16 mouse cellular contexts compared by ENCODE assay signal in genomic region chr19:10046983-10047382, GRCm38 (mm10). TPM values are rescaled to one million over a fixed set of nuclear protein-coding genes. Genes with fewer than 3 reads are reported as not detected.
DNase-seq lines count a peak whose midpoint lies in the region; ATAC-seq and TF ChIP-seq lines count a peak whose summit lies in the region.
"Had no signal": no experiment of that assay in that cellular context is flagged by ENCODE, and none has a peak within 500 bp of the region (broad histone marks: within the 10 kb centered on the region; RNA-seq: fewer than 3 reads in every experiment).

No protein-coding gene starts in this region.

- no peaks in the 10 kb centered on the region for H3K79me2 ChIP-seq in CH12.LX (replicated peaks; ENCODE audit: control insufficient read depth, extremely low read depth, insufficient read depth, poor library complexity, severe bottlenecking)

- peaks cover 5% of the 10 kb centered on the region for H3K36me3 ChIP-seq in heart, embryonic 12.5 days
- H3K36me3 ChIP-seq in lung, embryonic 16.5 days (ENCODE audit: control insufficient read depth, insufficient read depth, low read length) = no peaks in the 10 kb centered on the region
- no peaks in the 10 kb centered on the region for H3K36me3 ChIP-seq in CH12.LX (replicated peaks in 1 of 2; ENCODE audit: control insufficient read depth in 1 of 2, insufficient read depth in 1 of 2, low read length in 1 of 2)
- H3K36me3 ChIP-seq: forebrain, embryonic 12.5 days; limb, embryonic 15.5 days; neural tube, embryonic 13.5 days had no signal

- no peak overlapping the region for H3K27ac ChIP-seq in heart, embryonic 12.5 days (ENCODE audit: poor library complexity, severe bottlenecking)
- H3K27ac ChIP-seq in lung, embryonic 16.5 days (ENCODE audit: low read length) = peak overlapping the region; percentile 15; the same call in 1 of the 2 replicates
- H3K27ac ChIP-seq in CH12.LX (ENCODE audit: insufficient read depth, low read depth) = no peak overlapping the region
- H3K27ac ChIP-seq: forebrain, embryonic 12.5 days; kidney, postnatal 0 days; limb, embryonic 15.5 days; neural tube, embryonic 13.5 days had no signal

- intact Hi-C loops in heart, postnatal 36 days (cut with DNase I) = no loop called here

- in situ Hi-C loops in CH12.LX (cut with MboI; ENCODE audit: low pct_ligation_motif_present, low pct_unique_long_range_greater_than_20kb, low sequenced_read_pairs) = no loop called here

- H3K4me3 ChIP-seq in heart, embryonic 12.5 days = no peak overlapping the region
- no peak overlapping the region for H3K4me3 ChIP-seq in lung, embryonic 16.5 days (ENCODE audit: low read length)
- H3K4me3 ChIP-seq in CH12.LX (replicated peaks in 1 of 3; ENCODE audit: low read depth in 2 of 3, low read length in 2 of 3, poor library complexity in 1 of 3) = no peak overlapping the region
- H3K4me3 ChIP-seq: forebrain, embryonic 12.5 days; limb, embryonic 15.5 days; neural tube, embryonic 13.5 days had no signal

- peaks cover 85% of the 10 kb centered on the region for H3K4me1 ChIP-seq in heart, embryonic 12.5 days (replicated peaks)
- H3K4me1 ChIP-seq in lung, embryonic 16.5 days (replicated peaks; ENCODE audit: control insufficient read depth, insufficient read depth, low read length) = peaks cover 56% of the 10 kb centered on the region
- H3K4me1 ChIP-seq in CH12.LX (ENCODE audit: control insufficient read depth in 1 of 2, insufficient read depth in 2 of 2) = peaks cover 5 to 15% of the 10 kb centered on the region in 2 experiments; a peak in 3 of 4 replicates

- ATAC-seq in heart, embryonic 12.5 days (ENCODE audit: insufficient number of reproducible peaks, low FRiP score) = no peak
- no peak for ATAC-seq in lung, embryonic 16.5 days (ENCODE audit: low read depth)
- peak; percentile 57 for ATAC-seq in megakaryocyte progenitor cell, adult 5-6 weeks (replicated peaks; ENCODE audit: poor library complexity)
- ATAC-seq: CD4-positive, CD25-positive, alpha-beta regulatory T cell, adult 4 months; liver, postnatal 0 days had no signal

- no peak for DNase-seq in heart, postnatal 36 days
- DNase-seq in lung, adult 18-20 months = no peak
- DNase-seq in CH12.LX (ENCODE audit: extremely low read depth) = no peak
- DNase-seq in ovary, postnatal 36 days (ENCODE audit: low spot score) = no peak
- DNase-seq: adrenal gland, postnatal 10 days; cerebellum, adult 2 months; liver, postnatal 0 days; thymus, adult 18-20 months had no signal

- no peak for TF ChIP-seq POLR2A in CH12.LX (IDR thresholded peaks at IDR 0.05; ENCODE audit: low read depth, low read length)

- WGBS in heart, embryonic 12.5 days = 35% methylated on average over 3 of the region's 3 CpGs
- WGBS in lung, embryonic 16.5 days = 19% methylated on average over 3 of the region's 3 CpGs

- TF ChIP-seq EP300 in CH12.LX (IDR thresholded peaks at IDR 0.05; ENCODE audit: low read length) = peak; percentile 57

- H3K4me2 ChIP-seq in heart, embryonic 12.5 days = no peak overlapping the region
- no peak overlapping the region for H3K4me2 ChIP-seq in lung, embryonic 16.5 days (ENCODE audit: low read depth, low read length)
- H3K4me2 ChIP-seq in CH12.LX (ENCODE audit: insufficient read depth, low read depth, poor library complexity, severe bottlenecking) = no peak overlapping the region
- H3K4me2 ChIP-seq: forebrain, embryonic 12.5 days; limb, embryonic 15.5 days; neural tube, embryonic 13.5 days had no signal

- no peaks in the 10 kb centered on the region for H3K27me3 ChIP-seq in heart, embryonic 12.5 days (replicated peaks)
- no peaks in the 10 kb centered on the region for H3K27me3 ChIP-seq in lung, embryonic 16.5 days (ENCODE audit: control insufficient read depth, insufficient read depth, low read depth, low read length)
- no peaks in the 10 kb centered on the region for H3K27me3 ChIP-seq in CH12.LX (replicated peaks)
- H3K27me3 ChIP-seq: limb, embryonic 15.5 days; neural tube, embryonic 13.5 days had no signal

- TF ChIP-seq CTCF in CH12.LX (conservative IDR thresholded peaks at IDR 0.05 in 1 of 2, IDR thresholded peaks at IDR 0.05 in 1 of 2; ENCODE audit: low read depth in 2 of 2, low read length in 2 of 2) = no peak

- dilution Hi-C loops in CH12.LX (cut with MboI; ENCODE audit: extremely low pct_ligation_motif_present, extremely low pct_unique_long_range_greater_than_20kb, low sequenced_read_pairs) = no loop called here

- no peaks in the 10 kb centered on the region for H3K9me3 ChIP-seq in heart, embryonic 12.5 days (replicated peaks)
- H3K9me3 ChIP-seq in lung, embryonic 16.5 days (ENCODE audit: control insufficient read depth, low read length) = no peaks in the 10 kb centered on the region
- no peaks in the 10 kb centered on the region for H3K9me3 ChIP-seq in CH12.LX (replicated peaks; ENCODE audit: low read length)
- H3K9me3 ChIP-seq: forebrain, embryonic 12.5 days; limb, embryonic 15.5 days; neural tube, embryonic 13.5 days had no signal

- peak overlapping the region; percentile 49; the same call in 1 of the 2 replicates for H3K9ac ChIP-seq in heart, embryonic 12.5 days
- H3K9ac ChIP-seq in lung, embryonic 16.5 days (ENCODE audit: low read length) = no peak overlapping the region
- no peak overlapping the region for H3K9ac ChIP-seq in CH12.LX (ENCODE audit: insufficient read depth, low read depth)
- H3K9ac ChIP-seq: forebrain, embryonic 12.5 days; limb, embryonic 15.5 days; neural tube, embryonic 13.5 days had no signal

- no peak for TF ChIP-seq RAD21 in CH12.LX (IDR thresholded peaks at IDR 0.05; ENCODE audit: low read depth, low read length)

TF ChIP-seq in CH12.LX, 34 proteins besides CTCF, POLR2A, EP300 and RAD21:
- TF ChIP-seq IRF4 (IDR thresholded peaks at IDR 0.05; ENCODE audit: low read depth, low read length) (peak; percentile 77), BHLHE40 (IDR thresholded peaks at IDR 0.05; ENCODE audit: low read depth, low read length) (peak; percentile 47; the same call in 1 of the 2 replicates), JUND (conservative IDR thresholded peaks at IDR 0.05; ENCODE audit: low read depth, low read length) (no peak), CHD1 (IDR thresholded peaks at IDR 0.05; ENCODE audit: low read depth, low read length) (no peak), SMC3 (IDR thresholded peaks at IDR 0.05; ENCODE audit: low read depth, low read length) (no peak), MAFK (IDR thresholded peaks at IDR 0.05; ENCODE audit: insufficient replicate concordance, low read length) (no peak), TCF12 (IDR thresholded peaks at IDR 0.05; ENCODE audit: low read depth, low read length) (0 out of 2 replicates have a peak, but pooled peaks have one; percentile 34), ZKSCAN1 (IDR thresholded peaks at IDR 0.05; ENCODE audit: borderline replicate concordance, low read depth, low read length) (no peak), ZMIZ1 (IDR thresholded peaks at IDR 0.05; ENCODE audit: low read depth, low read length) (no peak), CHD2 (IDR thresholded peaks at IDR 0.05; ENCODE audit: low read length) (no peak), MYC (IDR thresholded peaks at IDR 0.05; ENCODE audit: low read depth, low read length) (no peak), USF1 (IDR thresholded peaks at IDR 0.05; ENCODE audit: low read depth, low read length) (no peak), ZC3H11A (IDR thresholded peaks at IDR 0.05; ENCODE audit: low read depth, low read length) (no peak), ELF1 (IDR thresholded peaks at IDR 0.05; ENCODE audit: low read depth, low read length) (no peak)

RNA-seq across cellular contexts. Expression of gene Fads3, which starts 5.6 kb away (rescaled TPM):
- 40.7 and 45.2 TPM in 2 replicates for polyA plus RNA-seq in heart, embryonic 12.5 days (2016; fragmentation: Nextera tagmentation; extraction: Ambion mirVana)
- total RNA-seq in heart, postnatal 36 days (2021) = 10 to 100 TPM; 37.8 to 39.8 TPM
- polyA plus RNA-seq in lung, embryonic 16.5 days (2015; fragmentation: Nextera tagmentation; extraction: Ambion mirVana) = 72.0 and 76.0 TPM in 2 replicates
- total RNA-seq in CH12.LX (2012; rRNA removed) (0.50 and 1.1 TPM in 2 replicates), CH12.LX (2014; rRNA removed) (not detected in 2 replicates)
- polyA plus RNA-seq in CH12.LX (2012; ENCODE audit: insufficient read length, low read depth) = 0.26 and 0.29 TPM in 2 replicates
- total RNA-seq in megakaryocyte progenitor cell, adult 5-6 weeks (2015) = 1.4 and 2.1 TPM in 2 replicates
- total RNA-seq in megakaryocyte progenitor cell, adult 5-6 weeks (2017) = 2.1 and 2.8 TPM in 2 replicates
- polyA plus RNA-seq: CD4-positive, CD25-positive, alpha-beta regulatory T cell, adult 4 months had no signal

RNA-seq across cellular contexts. Expression of gene Rab3il1, which starts 45.5 kb away (rescaled TPM):
- 38.0 and 39.7 TPM in 2 replicates for polyA plus RNA-seq in heart, embryonic 12.5 days (2016; fragmentation: Nextera tagmentation; extraction: Ambion mirVana)
- 1 to 10 TPM; 7.9 to 8.7 TPM for total RNA-seq in heart, postnatal 36 days (2021)
- 30.3 and 33.0 TPM in 2 replicates for polyA plus RNA-seq in lung, embryonic 16.5 days (2015; fragmentation: Nextera tagmentation; extraction: Ambion mirVana)
- total RNA-seq in CH12.LX (2012; rRNA removed) = 0.04 TPM in 1 of 2 replicates, not detected in the other
- total RNA-seq in CH12.LX (2014; rRNA removed) = not detected in 2 replicates
- polyA plus RNA-seq in CH12.LX (2012; ENCODE audit: insufficient read length, low read depth) = not detected in 2 replicates
- 3.0 and 4.6 TPM in 2 replicates for total RNA-seq in megakaryocyte progenitor cell, adult 5-6 weeks (2015)
- total RNA-seq in megakaryocyte progenitor cell, adult 5-6 weeks (2017) = 3.4 and 3.9 TPM in 2 replicates
- polyA plus RNA-seq: CD4-positive, CD25-positive, alpha-beta regulatory T cell, adult 4 months had no signal

RNA-seq across cellular contexts. Expression of gene Best1, which starts 45.5 kb away (rescaled TPM):
- 0.32 and 0.34 TPM in 2 replicates for polyA plus RNA-seq in heart, embryonic 12.5 days (2016; fragmentation: Nextera tagmentation; extraction: Ambion mirVana)
- total RNA-seq in heart, postnatal 36 days (2021) = under 1 TPM; 0.11 to 0.14 TPM
- 1.1 and 1.4 TPM in 2 replicates for polyA plus RNA-seq in lung, embryonic 16.5 days (2015; fragmentation: Nextera tagmentation; extraction: Ambion mirVana)
- 0.13 TPM in 1 of 2 replicates, not detected in the other for total RNA-seq in CH12.LX (2012; rRNA removed)
- total RNA-seq in CH12.LX (2014; rRNA removed) = not detected in 2 replicates
- polyA plus RNA-seq in CH12.LX (2012; ENCODE audit: insufficient read length, low read depth) = not detected in 2 replicates
- total RNA-seq in megakaryocyte progenitor cell, adult 5-6 weeks (2015) = 0.15 and 1.1 TPM in 2 replicates
- not detected in 2 replicates for total RNA-seq in megakaryocyte progenitor cell, adult 5-6 weeks (2017)

RNA-seq across cellular contexts. Expression of gene Fads2, which starts 54.6 kb away (rescaled TPM):
- 64.2 and 66.7 TPM in 2 replicates for polyA plus RNA-seq in heart, embryonic 12.5 days (2016; fragmentation: Nextera tagmentation; extraction: Ambion mirVana)
- 1 to 10 TPM; 4.8 to 6.8 TPM for total RNA-seq in heart, postnatal 36 days (2021)
- polyA plus RNA-seq in lung, embryonic 16.5 days (2015; fragmentation: Nextera tagmentation; extraction: Ambion mirVana) = 67.5 and 74.5 TPM in 2 replicates
- total RNA-seq in CH12.LX (2012; rRNA removed) (5.9 and 8.1 TPM in 2 replicates), CH12.LX (2014; rRNA removed) (1.00 and 1.7 TPM in 2 replicates)
- polyA plus RNA-seq in CH12.LX (2012; ENCODE audit: insufficient read length, low read depth) = 1.7 and 1.8 TPM in 2 replicates
- total RNA-seq in megakaryocyte progenitor cell, adult 5-6 weeks (2015) = 7.7 and 10.4 TPM in 2 replicates
- total RNA-seq in megakaryocyte progenitor cell, adult 5-6 weeks (2017) = 6.3 and 13.7 TPM in 2 replicates

Comparison
In these comparisons a context has a peak if more than half of its experiments do, and no peak if none do; other contexts are left out.
1. RNA of gene Fads3, which starts 5.6 kb away (total RNA-seq): 37.8 to 39.8 TPM in heart, postnatal 36 days; 1.4 to 2.8 TPM in megakaryocyte progenitor cell, adult 5-6 weeks and 0.50 to 1.1 TPM in CH12.LX; every median in the first group is over 10 times any median in the second.